Mouse (Mus musculus) intestine, postnatal 0 days (tissue): ENCODE measurements around the gene Mob3a. TPM values are rescaled to one million over a fixed set of nuclear protein-coding genes. Genes with fewer than 3 reads are reported as not detected.

Source experiments
- ATAC-seq: fragments of 200-750 bp; cut with Nextera tagmentation; 2 replicates; pipeline ENCODE4 v1.8.0; 2017; ENCODE audit warnings: mild to moderate bottlenecking, moderate TSS enrichment, moderate library complexity
- H3K27ac ChIP-seq: fragments of 300-500 bp; sonication (generic); 2 replicates; pipeline ENCODE4 v1.5.1; 2014; ENCODE audit warnings: mild to moderate bottlenecking, low read depth, low read length, moderate library complexity
- H3K27me3 ChIP-seq: fragments of 300-500 bp; sonication (generic); replicated peaks from 2 replicates; pipeline ENCODE4 v1.6.1; 2014; ENCODE audit warnings: low read length, mixed read lengths; ENCODE audit not compliant: control insufficient read depth, insufficient read depth
- H3K36me3 ChIP-seq: fragments of 300-500 bp; sonication (generic); 2 replicates; pipeline ENCODE4 v1.6.1; 2014; ENCODE audit warnings: mild to moderate bottlenecking, moderate library complexity; ENCODE audit not compliant: control insufficient read depth, insufficient read depth
- H3K4me1 ChIP-seq: fragments of 300-500 bp; sonication (generic); replicated peaks from 2 replicates; pipeline ENCODE4 v1.6.1; 2014; ENCODE audit warnings: antibody characterized with exemption, low read length, mixed read lengths; ENCODE audit not compliant: control insufficient read depth, insufficient read depth
- H3K4me2 ChIP-seq: fragments of 300-500 bp; sonication (generic); replicated peaks from 2 replicates; pipeline ENCODE4 v1.6.1; 2014; ENCODE audit warnings: low read depth, mild to moderate bottlenecking, moderate library complexity
- H3K4me3 ChIP-seq: fragments of 300-500 bp; sonication (generic); 2 replicates; pipeline ENCODE4 v1.5.1; 2014; ENCODE audit warnings: low read depth, low read length
- H3K9ac ChIP-seq: fragments of 300-500 bp; sonication (generic); 2 replicates; pipeline ENCODE4 v1.6.1; 2014; ENCODE audit warnings: mild to moderate bottlenecking, low read depth, low read length
- H3K9me3 ChIP-seq: fragments of 300-500 bp; sonication (generic); 2 replicates; pipeline ENCODE4 v1.6.1; 2016; ENCODE audit warnings: mixed run types; ENCODE audit not compliant: control insufficient read depth
- CTCF ChIP-seq: sonication (generic); IDR thresholded peaks from 2 replicates; pipeline ENCODE4 v1.5.1; 2016; ENCODE audit warnings: low read depth, mild to moderate bottlenecking, control low read depth, antibody characterized with exemption, moderate library complexity
- WGBS: fragments of 180-500 bp; shearing (Covaris S2); extraction: QIAGEN DNeasy Blood & Tissue Kit; methylation state at CpG from one replicate; pipeline ENCODE4 v1.1.7; 2014; 5-methylcytosine and 5-hydroxymethylcytosine counted together
- polyA plus RNA-seq: library from polyadenylated mRNA; unstranded; fragments of >200 nt; fragmentation: Nextera tagmentation; extraction: Ambion mirVana; gene quantifications from 2 replicates; pipeline ENCODE4 v1.2.1, GENCODE M21; 2015

Mob3a gene
- 14.4 and 15.4 TPM in 2 replicates for polyA plus RNA-seq

DNA sequence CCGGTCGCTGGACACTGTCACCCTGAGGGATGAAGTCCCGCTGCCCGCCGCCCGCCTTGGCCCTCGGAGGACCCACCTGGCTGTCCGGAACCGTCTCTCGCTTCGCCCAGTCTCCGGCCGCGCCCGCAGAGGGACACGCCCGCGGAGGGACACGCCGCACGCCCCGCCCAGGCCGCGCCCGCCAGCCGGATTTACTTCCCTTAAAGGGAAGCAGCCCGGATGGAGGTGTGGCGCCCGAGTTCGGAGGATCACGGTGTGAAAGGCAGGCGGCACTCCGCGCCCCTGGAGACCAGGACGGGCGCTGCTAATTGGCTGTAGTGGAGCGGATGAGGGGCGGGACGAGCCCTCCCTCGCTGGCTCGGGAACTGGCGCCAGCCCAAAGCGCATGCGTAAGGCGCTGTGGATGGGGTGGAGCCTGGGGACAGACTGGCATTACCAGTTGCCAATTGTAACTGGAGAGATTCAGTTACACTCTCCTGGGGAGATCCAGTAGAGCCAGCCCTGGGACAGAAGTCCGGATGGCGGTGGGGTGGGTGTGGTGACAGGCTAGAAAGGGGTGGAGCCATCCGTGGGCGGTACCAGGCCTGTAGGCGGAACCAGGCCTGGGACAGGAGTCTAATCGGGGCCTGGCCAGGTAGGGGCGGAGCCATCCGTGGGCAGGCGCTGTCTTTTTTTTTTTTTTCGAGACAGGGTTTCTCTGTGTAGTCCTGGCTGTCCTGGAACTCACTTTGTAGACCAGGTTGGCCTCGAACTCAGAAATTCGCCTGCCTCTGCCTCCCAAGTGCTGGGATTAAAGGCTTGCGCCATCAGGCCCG, at the start of gene Mob3a, which contains the start of gene Izumo4:
TSS of gene Mob3a (minus strand) at position 257 of the 815 bp plus-strand sequence.
TSS of gene Izumo4 (plus strand) at position 464 of the 815 bp plus-strand sequence.
- TF ChIP-seq CTCF: peak; percentile 40
- ATAC-seq: peak; percentile 95

DNA sequence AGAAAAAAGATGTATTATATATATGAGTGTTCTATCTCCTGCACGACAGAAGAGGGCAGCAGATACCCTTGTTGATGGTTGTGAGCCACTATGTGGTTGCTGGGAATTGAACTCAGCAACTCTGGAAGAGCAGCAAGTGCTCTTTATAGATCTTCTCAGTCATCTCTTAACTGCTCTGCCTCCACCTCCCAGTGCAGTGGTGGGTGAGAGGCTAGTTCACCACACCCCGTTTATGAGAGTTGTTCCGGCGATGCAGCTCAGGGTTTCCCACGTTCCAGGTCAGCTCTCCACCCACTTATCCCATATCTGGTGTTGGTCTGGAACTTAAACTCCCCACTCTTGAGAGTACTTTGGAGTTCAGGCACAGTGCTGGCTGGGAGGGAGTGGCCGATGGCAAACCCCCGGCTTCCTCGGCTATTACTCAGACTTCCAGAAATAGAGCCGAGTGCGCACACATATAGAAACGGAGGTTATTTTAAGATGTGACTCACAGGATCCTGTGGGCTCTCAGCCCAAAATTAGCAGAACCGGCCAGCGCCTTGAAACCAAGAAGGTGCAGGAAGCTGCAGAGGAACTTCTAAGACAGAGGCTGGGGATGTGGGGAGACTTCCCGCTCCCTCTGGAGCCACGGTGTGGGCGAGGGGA, 49.5 kb upstream of the Mob3a start:
- Histone ChIP-seq H3K4me1 (no peaks in the 10 kb centered on the region), H3K4me2 (peak overlapping the region; percentile 64), H3K9me3 (no peaks in the 10 kb centered on the region), H3K27me3 (no peaks in the 10 kb centered on the region), H3K9ac (no peak overlapping the region), H3K4me3 (peak overlapping the region; percentile 17), H3K36me3 (no peaks in the 10 kb centered on the region), H3K27ac (peak overlapping the region; percentile 81)
- WGBS: 3% methylated on average over 16 of the region's 16 CpGs
- peak; percentile 70 for TF ChIP-seq CTCF
- peak; percentile 3; the same call in 1 of the 2 replicates for ATAC-seq

More for the DNA sequence above, at the start of gene Mob3a, which contains the start of gene Izumo4:
- peak within 1 kb of the TSS; percentile 58 for H3K9ac ChIP-seq
- H3K4me3 ChIP-seq: peak within 1 kb of the TSS; percentile 56
- no peaks in the 10 kb centered on the region for H3K27me3 ChIP-seq
- under 1% methylated on average over 58 of the region's 59 CpGs for WGBS
- no peaks in the 10 kb centered on the region for H3K9me3 ChIP-seq
- peak within 1 kb of the TSS; percentile 73 for H3K27ac ChIP-seq
- 0 out of 2 replicates have a peak, but pooled peaks cover 3% of the 10 kb centered on the region for H3K4me1 ChIP-seq
- H3K36me3 ChIP-seq: 0 out of 2 replicates have a peak, but pooled peaks cover 9% of the 10 kb centered on the region
- H3K4me2 ChIP-seq: peak within 1 kb of the TSS; percentile 85

DNA sequence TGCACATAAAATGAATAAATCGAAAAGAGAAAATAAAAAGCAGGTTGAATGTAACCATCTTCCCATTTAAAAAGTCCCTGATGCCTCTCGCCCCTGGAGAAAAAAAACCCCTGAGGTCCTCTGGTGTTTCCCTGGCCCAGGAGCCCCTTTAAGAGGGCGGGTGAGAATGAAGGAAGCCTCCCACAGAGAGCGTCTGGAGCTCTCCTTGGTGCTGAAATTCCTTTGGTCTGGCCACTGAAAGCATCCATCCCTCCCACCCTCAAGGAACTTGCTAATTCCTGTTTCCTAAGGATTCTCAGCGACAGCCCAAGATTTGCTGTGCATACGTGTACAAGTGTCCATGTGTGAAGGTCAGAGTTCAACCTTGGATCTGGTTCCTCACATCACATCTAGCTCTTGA, 46.8 kb upstream of the Mob3a start:
- no peak for ATAC-seq

DNA sequence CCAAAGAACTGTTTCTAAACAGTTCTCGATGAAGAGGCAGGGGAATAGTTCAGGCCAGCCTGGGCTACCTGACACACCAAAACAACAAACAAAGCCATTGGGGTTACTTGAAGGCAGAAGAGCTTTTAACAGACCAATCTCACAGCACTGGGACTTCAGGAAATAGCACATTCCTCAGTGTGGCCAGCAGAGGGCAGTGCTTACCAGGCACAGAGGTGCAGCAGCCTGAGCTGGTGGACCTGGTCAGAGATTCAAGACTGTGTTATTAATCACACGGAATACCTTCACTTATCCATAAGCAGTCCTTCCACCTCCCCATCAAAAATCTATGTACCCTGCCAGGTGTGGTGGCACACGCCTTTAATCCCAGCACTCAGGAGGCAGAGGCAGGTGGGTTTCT, 45.6 kb upstream of the Mob3a start:
- WGBS: 13% methylated on average over 3 of the region's 3 CpGs
- ATAC-seq: no peak
- Histone ChIP-seq H3K27ac (no peak overlapping the region), H3K4me1 (no peaks in the 10 kb centered on the region), H3K4me2 (no peak overlapping the region), H3K4me3 (no peak overlapping the region), H3K36me3 (no peaks in the 10 kb centered on the region), H3K9me3 (no peaks in the 10 kb centered on the region), H3K9ac (no peak overlapping the region), H3K27me3 (no peaks in the 10 kb centered on the region)
- TF ChIP-seq CTCF: peak; percentile 97

More for the DNA sequence above, 46.8 kb upstream of the Mob3a start:
- WGBS: 7% methylated on average over 6 of the region's 6 CpGs
- Histone ChIP-seq H3K9me3 (no peaks in the 10 kb centered on the region), H3K4me1 (no peaks in the 10 kb centered on the region), H3K27ac (no peak overlapping the region), H3K4me2 (no peak overlapping the region), H3K36me3 (no peaks in the 10 kb centered on the region), H3K4me3 (no peak overlapping the region), H3K27me3 (no peaks in the 10 kb centered on the region), H3K9ac (no peak overlapping the region)
- no peak for TF ChIP-seq CTCF

DNA sequence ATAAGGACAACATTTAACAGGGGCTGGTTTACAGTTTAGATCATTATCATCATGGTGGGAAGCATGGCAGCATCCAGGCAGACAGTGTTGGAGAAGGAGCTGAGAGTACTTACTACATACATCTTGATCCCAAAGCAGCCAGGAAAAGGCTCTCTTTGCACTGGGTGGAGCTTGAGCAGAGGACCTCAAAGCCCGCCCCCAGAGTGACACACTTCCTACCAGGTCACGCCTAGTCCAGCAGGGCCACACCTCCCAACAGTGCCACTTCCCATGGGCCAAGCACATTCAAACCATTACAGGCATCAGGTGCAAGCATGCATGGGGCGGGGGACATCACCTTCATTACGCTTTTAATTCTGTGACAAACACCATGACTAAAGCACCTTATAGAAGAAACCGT, 42.5 kb upstream of the Mob3a start:
- 35% methylated on average over 5 of the region's 5 CpGs for WGBS
- Histone ChIP-seq H3K27ac (no peak overlapping the region), H3K9ac (no peak overlapping the region), H3K27me3 (no peaks in the 10 kb centered on the region), H3K9me3 (no peaks in the 10 kb centered on the region), H3K36me3 (no peaks in the 10 kb centered on the region), H3K4me2 (no peak overlapping the region), H3K4me1 (peaks cover 6% of the 10 kb centered on the region; the same call in 1 of the 2 replicates), H3K4me3 (no peak overlapping the region)
- no peak for TF ChIP-seq CTCF
- ATAC-seq: peak; percentile 16; the same call in 1 of the 2 replicates
